Mouse (Mus musculus) T-helper 2 cell (primary cell): ENCODE results near the gene Laptm5.

Experiments
- in situ Hi-C: fragments of 300-600 bp; cut with MboI, MseI; formaldehyde crosslinking; loops from one replicate; pipeline ENCODE4 v1.15.1; 2025; ENCODE audit warnings: high pct_unique_total_duplicates

The Laptm5 gene

GRCm38 (mm10) chr4:130917564-130917963, 4.6 kb downstream of the Laptm5 start:
- in situ Hi-C loops: loop anchor here (10.0 to 25.0 kb wide), 5 partner anchors 253 to 1855 kb away; partner anchors contain the start of genes Fam167b, Pum1, Rnf19b and Snrnp40

DNA sequence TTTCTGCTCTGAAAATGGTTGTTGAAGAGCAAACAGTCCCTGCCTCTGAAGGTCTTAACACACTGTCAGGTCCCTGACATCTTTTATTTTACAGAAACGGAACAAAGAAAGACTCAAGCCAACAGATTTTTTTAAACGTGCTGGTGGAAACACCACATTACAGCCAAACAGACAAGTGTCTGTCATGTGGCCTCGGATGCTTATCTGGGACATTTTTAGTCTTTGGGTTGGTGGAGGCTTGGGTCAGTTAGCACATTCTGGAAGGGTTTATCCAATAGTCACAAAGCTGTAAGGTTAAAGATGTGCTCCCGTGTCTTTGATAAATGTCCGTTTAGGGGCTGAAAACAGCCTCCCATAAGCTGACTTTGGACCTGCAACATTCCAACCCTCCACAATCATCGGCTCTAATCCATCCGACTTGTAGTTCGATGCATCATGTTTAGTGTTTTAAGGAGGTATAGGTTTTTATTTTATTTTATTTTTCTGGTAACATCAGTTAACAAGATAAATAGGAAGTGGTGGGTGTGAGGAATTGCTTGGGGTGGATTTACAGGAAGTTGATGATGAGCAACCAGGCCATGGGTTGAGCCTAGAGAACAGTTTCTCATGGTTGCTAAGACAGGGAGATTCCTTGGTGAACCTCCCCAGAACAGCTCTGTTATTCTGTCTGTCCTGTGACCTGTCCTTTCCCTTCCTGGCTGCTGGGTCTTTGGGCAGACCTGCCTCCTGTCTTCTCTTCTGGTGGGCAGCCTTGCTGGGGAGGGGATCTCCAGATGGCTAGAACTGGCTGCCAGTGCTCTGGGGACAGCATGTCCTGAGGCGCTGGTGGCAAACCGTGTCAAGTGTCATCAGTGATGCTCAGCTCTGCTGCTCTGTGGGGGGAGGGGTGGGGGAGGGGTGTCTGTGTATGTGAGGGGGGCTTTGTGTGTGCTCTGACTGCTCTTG, 6.2 kb downstream of the Laptm5 start:
- in situ Hi-C loops: loop anchor here (10.0 to 25.0 kb wide), 5 partner anchors 254 to 1857 kb away; partner anchors contain the start of genes Fam167b, Pum1, Rnf19b and Snrnp40

DNA sequence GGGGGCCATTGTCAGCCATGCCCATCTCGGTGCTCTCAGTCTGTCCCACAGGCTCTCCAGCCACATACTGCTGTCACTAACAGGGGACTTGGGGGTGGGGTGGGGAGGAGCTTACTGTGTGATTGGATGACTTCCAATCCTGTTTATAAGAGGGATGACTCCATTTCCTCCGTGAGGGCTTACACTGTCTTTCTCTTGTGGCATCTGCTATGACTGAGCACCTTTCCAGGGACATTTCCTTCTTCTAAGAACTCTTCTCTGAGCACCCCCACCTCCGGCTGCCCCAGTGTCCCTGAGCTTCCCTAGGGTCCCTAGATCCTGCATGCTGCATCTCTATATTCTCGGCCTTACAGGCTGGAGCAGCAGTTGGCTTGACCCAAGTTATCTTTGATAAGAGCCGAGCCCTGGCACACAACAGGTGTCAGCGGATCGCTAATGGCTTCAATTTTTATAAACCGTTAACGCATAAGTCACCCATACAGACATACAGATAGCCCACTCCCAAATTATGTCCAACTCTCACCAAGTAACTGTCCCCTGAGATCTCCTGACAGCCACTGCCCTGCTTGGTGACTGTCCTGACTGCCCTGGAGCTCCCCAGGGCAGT, 6.9 kb downstream of the Laptm5 start:
- in situ Hi-C loops: loop anchor here (10.0 to 25.0 kb wide), 5 partner anchors 255 to 1858 kb away; partner anchors contain the start of genes Fam167b, Pum1, Rnf19b and Snrnp40

GRCm38 (mm10) chr4:130920951-130921693, 8.2 kb downstream of the Laptm5 start:
- in situ Hi-C loops: loop anchor here (25.0 kb wide), 4 partner anchors 559 to 1859 kb away; partner anchors contain the start of genes Fam167b, Rnf19b, Snrnp40 and Zcchc17

DNA sequence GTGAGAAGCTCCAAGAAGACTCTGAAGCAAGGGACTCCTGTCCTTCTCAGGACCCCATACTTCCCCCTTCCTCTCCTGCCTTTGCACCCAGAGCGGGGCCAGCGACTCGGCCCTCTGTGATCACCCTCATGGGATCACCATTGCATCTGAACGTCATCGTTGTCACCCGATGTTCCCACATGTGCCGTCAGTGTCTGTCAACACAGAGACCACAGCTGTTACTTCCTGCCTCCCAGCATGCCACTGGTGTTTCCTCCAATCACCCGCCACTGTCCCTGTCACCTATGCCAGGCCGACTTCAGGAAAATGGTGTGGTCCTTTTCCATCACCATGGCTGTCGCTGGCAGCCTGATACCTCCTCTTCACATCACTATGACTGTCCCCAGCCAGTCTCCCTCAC, 9.1 kb downstream of the Laptm5 start:
- in situ Hi-C loops: loop anchor here (25.0 kb wide), 4 partner anchors 560 to 1860 kb away; partner anchors contain the start of genes Fam167b, Rnf19b, Snrnp40 and Zcchc17

- in situ Hi-C loops: no loop called here
These were observed 13.3 kb downstream of the Laptm5 start for GRCm38 (mm10) chr4:130926274-130926673.

DNA sequence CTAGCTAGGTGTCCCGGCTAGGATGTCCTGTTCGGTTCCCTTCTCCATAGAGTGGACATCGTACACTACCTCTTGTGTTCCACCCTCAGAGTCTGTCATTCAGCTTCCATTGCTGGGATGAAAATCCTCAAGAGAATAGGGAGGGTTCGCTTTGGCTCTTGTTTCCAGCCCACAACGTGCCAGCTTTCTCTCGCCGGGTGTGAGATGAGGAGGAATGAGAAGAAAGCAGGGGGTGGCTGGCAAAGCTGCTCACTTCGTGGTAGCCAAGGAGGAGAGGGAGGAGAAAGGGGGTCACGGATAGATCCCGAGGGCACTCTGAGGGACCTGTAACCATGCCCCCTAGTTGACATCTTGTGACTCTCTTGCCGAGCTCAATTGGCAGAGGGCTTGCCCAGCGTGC, 14.9 kb downstream of the Laptm5 start:
- in situ Hi-C loops: no loop called here

DNA sequence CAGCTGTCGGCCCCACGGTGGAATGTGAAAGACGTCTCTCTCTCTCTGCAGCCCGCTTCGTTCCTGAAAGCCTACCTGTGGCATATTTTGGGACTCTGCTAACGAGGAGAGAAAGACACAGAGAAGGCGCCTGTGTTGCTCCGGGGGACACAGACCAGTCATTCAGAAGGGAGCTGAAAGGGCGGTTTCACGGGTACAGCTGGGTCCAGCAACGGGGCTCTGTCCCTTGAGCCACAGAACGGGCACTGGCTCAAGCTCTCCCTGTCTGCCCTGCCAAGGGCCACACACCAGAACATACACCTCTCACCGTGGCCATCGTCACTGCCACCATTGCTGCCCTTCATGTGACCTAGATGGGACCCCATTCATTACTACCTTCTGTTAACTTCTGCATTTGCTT, 29.7 kb downstream of the Laptm5 start:
- in situ Hi-C loops: no loop called here

DNA sequence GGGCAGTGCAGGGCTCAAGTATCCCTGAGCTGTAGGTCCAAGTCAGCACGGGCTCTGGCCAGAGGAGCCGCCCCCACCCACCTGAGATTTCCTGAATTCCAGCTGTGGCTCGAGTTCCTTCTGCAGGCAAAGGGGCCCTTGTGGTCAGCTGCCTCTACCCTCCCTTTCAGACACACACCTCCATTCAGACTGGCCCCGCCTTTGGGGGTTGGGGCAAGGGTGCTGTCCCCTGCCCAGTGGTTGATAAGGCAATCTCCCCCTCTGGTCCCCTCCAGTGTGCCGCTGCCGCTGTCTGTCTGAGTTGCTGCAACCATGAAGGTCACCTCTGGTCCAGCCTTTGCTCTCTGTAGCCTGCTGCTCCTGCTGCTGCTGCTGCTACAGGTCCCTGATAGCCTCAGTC, 31.2 kb downstream of the Laptm5 start, which contains the start of gene Matn1:
Matn1 (plus strand) TSS at position 274 of the 400 bp plus-strand sequence.
- in situ Hi-C loops: no loop called here

DNA sequence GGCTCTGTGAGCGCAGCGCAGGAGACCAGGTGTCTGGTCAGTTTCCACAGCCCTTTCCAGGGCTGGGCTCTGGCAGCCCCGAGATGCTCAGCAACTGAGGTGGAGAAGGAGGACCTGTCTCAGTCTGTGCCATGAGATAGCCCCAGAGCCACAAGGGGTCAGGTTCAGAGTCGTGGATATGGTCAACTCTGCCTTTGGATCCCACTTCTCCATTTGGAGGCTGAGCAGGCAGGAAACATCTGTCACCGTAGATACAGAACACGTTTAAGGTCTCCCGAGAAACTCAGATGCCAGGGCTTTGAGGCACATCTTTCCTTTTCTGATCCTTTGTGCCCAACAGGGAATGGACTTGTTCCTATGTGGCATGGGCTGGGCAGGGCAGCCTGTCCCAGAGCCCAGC, 31.9 kb downstream of the Laptm5 start:
- in situ Hi-C loops: loop anchor here (5.0 kb wide), 2 partner anchors 47 to 157 kb away; no protein-coding TSS in a partner anchor

GRCm38 (mm10) chr4:130947094-130947647, 34.2 kb downstream of the Laptm5 start:
- in situ Hi-C loops: loop anchor here (5.0 kb wide), 2 partner anchors 50 to 160 kb away; no protein-coding TSS in a partner anchor

DNA sequence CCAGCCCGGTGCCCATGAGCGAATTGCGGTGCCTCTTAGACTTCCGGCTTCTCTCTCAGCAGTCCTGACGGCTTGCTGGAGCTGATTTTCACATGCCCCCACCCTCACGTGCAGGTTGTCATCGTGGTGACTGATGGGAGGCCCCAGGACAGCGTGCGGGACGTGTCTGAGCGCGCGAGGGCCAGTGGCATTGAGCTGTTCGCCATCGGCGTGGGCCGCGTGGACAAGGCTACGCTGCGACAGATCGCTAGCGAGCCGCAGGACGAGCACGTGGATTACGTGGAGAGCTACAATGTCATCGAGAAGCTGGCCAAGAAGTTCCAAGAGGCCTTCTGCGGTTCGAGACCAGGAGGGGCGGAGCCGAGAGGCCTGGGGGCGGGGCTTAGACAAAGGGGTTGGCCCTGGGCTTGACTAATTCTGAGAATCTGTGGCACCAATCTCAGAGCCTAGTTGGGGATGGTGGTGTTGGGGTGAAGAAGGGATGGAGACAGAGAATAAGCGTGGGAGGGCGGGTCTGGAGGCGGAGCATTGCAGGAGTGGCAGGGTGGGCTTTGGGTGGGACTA, 37.0 kb downstream of the Laptm5 start:
- in situ Hi-C loops: loop anchor here (5.0 kb wide), 2 partner anchors 53 to 163 kb away; no protein-coding TSS in a partner anchor

DNA sequence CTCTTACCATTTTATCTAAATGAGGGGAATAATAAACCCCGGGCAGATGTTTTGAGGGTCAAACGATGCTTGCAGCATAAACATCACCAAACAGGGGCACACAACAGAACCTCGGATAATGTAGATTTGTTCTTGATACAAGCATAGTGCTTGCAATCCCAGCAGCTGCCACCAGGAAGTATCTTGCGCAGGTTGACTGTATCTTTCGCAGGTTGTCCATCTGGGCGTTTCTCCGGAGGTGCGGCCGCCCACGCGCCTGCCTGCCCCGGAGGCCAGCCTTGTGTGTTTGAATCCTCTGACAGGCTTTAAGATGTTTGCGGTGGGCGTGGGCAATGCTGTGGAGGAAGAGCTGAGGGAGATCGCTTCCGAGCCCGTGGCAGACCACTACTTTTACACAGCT, 39.6 kb downstream of the Laptm5 start:
- in situ Hi-C loops: no loop called here

DNA sequence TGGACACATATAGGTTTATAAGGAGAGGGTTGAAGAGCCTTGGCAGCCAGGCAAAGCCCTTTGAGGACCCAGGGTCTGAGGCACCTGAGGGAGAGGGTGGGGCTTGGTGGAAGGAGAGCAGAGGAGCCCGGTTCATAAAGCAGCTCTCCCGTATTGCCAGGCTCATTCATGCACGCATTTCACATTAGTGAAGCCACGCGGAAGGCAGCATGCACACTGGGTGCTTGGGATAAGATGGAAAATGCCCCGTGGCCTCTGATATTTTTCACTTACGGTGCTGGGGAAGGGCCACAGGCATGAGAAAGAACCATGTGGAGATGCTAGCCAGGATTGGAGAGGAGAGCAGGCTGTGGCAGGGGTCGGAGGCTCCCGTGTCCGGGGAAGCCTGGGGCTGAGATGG, 44.2 kb downstream of the Laptm5 start:
- in situ Hi-C loops: no loop called here

GRCm38 (mm10) chr4:130958812-130959211, 45.9 kb downstream of the Laptm5 start:
- in situ Hi-C loops: no loop called here

DNA sequence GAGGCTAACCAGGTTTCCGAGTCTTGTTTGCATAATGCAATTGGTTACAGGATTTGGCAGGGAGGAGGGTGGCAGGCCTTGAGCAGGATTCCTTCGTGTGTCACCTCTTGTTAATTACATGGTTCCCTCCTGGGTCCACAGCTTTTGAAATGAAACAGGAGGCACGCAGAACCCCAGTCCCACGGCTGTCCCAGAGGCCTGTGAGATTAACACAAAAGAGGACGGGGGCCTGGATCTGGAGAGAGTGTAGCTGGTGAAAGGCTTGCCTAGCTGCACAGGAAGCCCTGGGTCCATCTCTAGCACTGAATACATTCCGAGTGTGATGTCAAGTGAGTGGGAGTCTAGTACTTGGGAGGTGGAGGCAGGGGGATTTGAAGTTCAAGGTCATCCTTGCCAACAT, 46.8 kb downstream of the Laptm5 start:
- in situ Hi-C loops: no loop called here

DNA sequence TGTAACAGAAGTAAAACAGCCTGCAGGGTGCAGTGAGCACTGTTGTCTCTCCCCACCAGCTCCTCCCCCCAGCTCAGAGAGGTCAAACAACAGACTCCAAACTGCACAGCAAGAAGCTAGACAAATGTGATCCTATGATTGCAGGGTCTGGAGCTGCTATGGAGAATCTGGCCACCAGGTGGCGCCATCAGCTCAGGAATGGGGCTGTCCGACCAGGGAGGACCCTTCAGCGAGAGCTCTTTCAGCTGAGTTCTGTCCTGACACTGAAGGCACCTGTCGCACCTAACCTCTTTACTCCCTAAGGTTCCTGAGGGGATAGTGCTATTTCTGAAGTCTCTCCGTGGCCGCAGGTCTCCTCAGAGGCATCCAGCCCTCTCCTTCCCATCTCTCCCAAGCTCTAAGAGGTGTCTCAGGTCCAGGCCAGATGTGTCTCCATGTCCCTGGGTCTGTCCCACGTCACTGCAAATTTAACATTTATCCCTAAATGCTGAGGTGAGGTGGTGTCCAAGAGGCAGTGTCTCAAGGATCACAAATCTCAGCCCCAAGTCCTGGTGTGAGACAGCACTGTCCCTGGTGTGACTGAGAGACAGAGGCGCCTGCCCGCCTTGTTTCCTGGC, 47.3 kb downstream of the Laptm5 start:
- in situ Hi-C loops: no loop called here

DNA sequence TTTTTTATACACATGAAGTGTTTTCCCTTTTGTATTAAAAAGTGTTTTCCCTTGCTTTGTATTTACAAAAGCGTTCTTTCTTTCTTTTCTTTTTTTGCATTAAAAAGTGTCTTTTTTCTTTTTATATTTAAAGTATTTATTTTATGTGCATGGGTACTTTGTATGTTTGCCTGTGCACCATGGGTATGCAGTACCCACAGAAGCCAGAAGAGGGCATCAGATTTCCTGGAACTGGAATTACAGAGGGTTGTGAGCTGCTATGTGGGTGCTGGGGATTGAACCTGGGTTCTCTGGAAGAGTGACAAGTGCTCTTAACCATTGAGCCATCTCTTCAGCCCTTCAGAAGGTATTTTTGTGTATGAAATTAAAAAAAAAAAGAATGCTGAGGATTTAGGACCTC, 58.4 kb downstream of the Laptm5 start:
- in situ Hi-C loops: no loop called here

DNA sequence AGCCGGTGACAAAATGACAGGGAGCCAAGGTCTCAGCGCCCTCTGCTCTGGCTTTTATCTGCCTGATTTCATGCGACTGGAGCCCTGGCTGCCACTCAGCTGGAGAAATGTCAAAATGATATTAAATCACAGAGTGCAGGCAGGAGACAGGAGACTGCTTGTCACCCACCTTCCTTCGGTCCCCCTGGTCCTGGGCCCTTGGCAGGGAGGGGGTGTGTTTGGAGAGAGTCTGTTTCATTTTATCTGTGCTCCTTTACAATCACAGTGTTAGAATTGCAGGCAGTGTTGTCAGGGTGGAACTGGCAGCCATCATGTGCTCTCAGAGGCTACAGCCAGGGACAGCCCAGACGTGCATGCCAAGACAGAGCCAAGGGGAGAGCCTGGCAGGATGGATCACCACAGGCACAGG, 59.5 kb downstream of the Laptm5 start:
- in situ Hi-C loops: no loop called here
